Mouse (Mus musculus): Measurements from ENCODE around the gene D230025D16Rik. TPM values are rescaled to one million over a fixed set of nuclear protein-coding genes. Genes with fewer than 3 reads are reported as not detected.

The D230025D16Rik gene
- total RNA-seq, 2 experiments from 2014 or later = 38.9 to 39.2 TPM

- peak within 1 kb of the TSS; percentile 59; the same call in 1 of the 2 replicates for H3K27ac ChIP-seq
- TF ChIP-seq CTCF (conservative IDR thresholded peaks at IDR 0.05) = peak; percentile 32
- peak within 1 kb of the TSS; percentile 71 for H3K4me3 ChIP-seq
- no peak for DNase-seq (ENCODE audit: low spot score in 2 of 2)
These were observed 39.4 kb downstream of the D230025D16Rik start, which contains the start of the genes Tradd and Fbxl8 for GRCm38 (mm10) chr8:105264024-105264982. Gene Tradd, minus strand, starts transcription at chr8:105264609. Gene Fbxl8, plus strand, starts transcription at chr8:105264648.

GRCm38 (mm10) chr8:105265128-105265527 lies 40.2 kb downstream of the D230025D16Rik start:
- H3K4me3 ChIP-seq = peak overlapping the region; percentile 71
- H3K27ac ChIP-seq = no peak overlapping the region
- no peak for DNase-seq (ENCODE audit: low spot score in 2 of 2)
- TF ChIP-seq CTCF (conservative IDR thresholded peaks at IDR 0.05) = no peak

- Histone ChIP-seq H3K4me3 (no peak overlapping the region), H3K27ac (no peak overlapping the region)
- DNase-seq (ENCODE audit: low spot score in 2 of 2) = no peak
- TF ChIP-seq CTCF (conservative IDR thresholded peaks at IDR 0.05) = no peak
These were observed 41.8 kb downstream of the D230025D16Rik start for GRCm38 (mm10) chr8:105266775-105267174.

- peak overlapping the region; percentile 80 for H3K27ac ChIP-seq
These were observed 43.6 kb downstream of the D230025D16Rik start for GRCm38 (mm10) chr8:105268342-105269074.

GRCm38 (mm10) chr8:105269075-105269458 lies 44.1 kb downstream of the D230025D16Rik start:
- H3K27ac ChIP-seq = peak overlapping the region; percentile 80
- peak overlapping the region; percentile 60 for H3K4me3 ChIP-seq

More at GRCm38 (mm10) chr8:105268342-105269074, 43.6 kb downstream of the D230025D16Rik start:
- no peak for TF ChIP-seq CTCF (conservative IDR thresholded peaks at IDR 0.05)
- peak; percentile 75 to 84 for DNase-seq (ENCODE audit: low spot score in 2 of 2)
- peak overlapping the region; percentile 60 for H3K4me3 ChIP-seq

GRCm38 (mm10) chr8:105269461-105269947 lies 44.6 kb downstream of the D230025D16Rik start, which contains the start of gene Hsf4:
Gene Hsf4, plus strand, starts transcription at chr8:105269801.
- DNase-seq (ENCODE audit: low spot score in 2 of 2) = peak in 1 of 2 experiments; percentile 41
- no peak for TF ChIP-seq CTCF (conservative IDR thresholded peaks at IDR 0.05)
- Histone ChIP-seq H3K27ac (peak within 1 kb of the TSS; percentile 80), H3K4me3 (peak within 1 kb of the TSS; percentile 60)

More at GRCm38 (mm10) chr8:105269075-105269458, 44.1 kb downstream of the D230025D16Rik start:
- no peak for DNase-seq (ENCODE audit: low spot score in 2 of 2)
- no peak for TF ChIP-seq CTCF (conservative IDR thresholded peaks at IDR 0.05)

- Histone ChIP-seq H3K27ac (peak overlapping the region; percentile 80), H3K4me3 (peak overlapping the region; percentile 60)
- no peak for TF ChIP-seq CTCF (conservative IDR thresholded peaks at IDR 0.05)
- no peak for DNase-seq (ENCODE audit: low spot score in 2 of 2)
These were observed 45.4 kb downstream of the D230025D16Rik start for GRCm38 (mm10) chr8:105270101-105270915.

- Histone ChIP-seq H3K27ac (no peak overlapping the region), H3K4me3 (no peak overlapping the region)
- no peak for DNase-seq (ENCODE audit: low spot score in 2 of 2)
- TF ChIP-seq CTCF (conservative IDR thresholded peaks at IDR 0.05) = no peak
These were observed 45.9 kb downstream of the D230025D16Rik start for GRCm38 (mm10) chr8:105270916-105271186.

GRCm38 (mm10) chr8:105275387-105275786 lies 50.4 kb downstream of the D230025D16Rik start:
- no peak for DNase-seq (ENCODE audit: low spot score in 2 of 2)
- TF ChIP-seq CTCF (conservative IDR thresholded peaks at IDR 0.05) = peak; percentile 36
- Histone ChIP-seq H3K27ac (no peak overlapping the region), H3K4me3 (peak overlapping the region; percentile 54; the same call in 1 of the 2 replicates)

- Histone ChIP-seq H3K4me3 (peak within 1 kb of the TSS; percentile 54), H3K27ac (peak within 1 kb of the TSS; percentile 70)
- no peak for DNase-seq (ENCODE audit: low spot score in 2 of 2)
- no peak for TF ChIP-seq CTCF (conservative IDR thresholded peaks at IDR 0.05)
These were observed 50.9 kb downstream of the D230025D16Rik start, which contains the start of gene Nol3 for GRCm38 (mm10) chr8:105275840-105276239. Gene Nol3, plus strand, starts transcription at chr8:105276140.

GRCm38 (mm10) chr8:105276292-105277120 lies 51.6 kb downstream of the D230025D16Rik start:
- no peak for TF ChIP-seq CTCF (conservative IDR thresholded peaks at IDR 0.05)
- peak in 1 of 2 experiments; percentile 48 for DNase-seq (ENCODE audit: low spot score in 2 of 2)

More at GRCm38 (mm10) chr8:105276292-105277120, 51.6 kb downstream of the D230025D16Rik start:
- peak overlapping the region; percentile 70 for H3K27ac ChIP-seq
- peak overlapping the region; percentile 54 for H3K4me3 ChIP-seq

Measured in layer of hippocampus, adult 2 months (tissue).